Mouse (Mus musculus) adipocyte (in vitro differentiated cells): ENCODE data around the gene B4galt4.
"Not testable (repeated sequence)": the region's sequence is repeated elsewhere in the genome, so short reads cannot be mapped to it uniquely, and the experiment has no call there.

Source experiments
- DNase-seq: peaks from one replicate; pipeline ENCODE4 v3.0.0-alpha.2; 2016; ENCODE audit warnings: low spot score

The B4galt4 gene

DNA sequence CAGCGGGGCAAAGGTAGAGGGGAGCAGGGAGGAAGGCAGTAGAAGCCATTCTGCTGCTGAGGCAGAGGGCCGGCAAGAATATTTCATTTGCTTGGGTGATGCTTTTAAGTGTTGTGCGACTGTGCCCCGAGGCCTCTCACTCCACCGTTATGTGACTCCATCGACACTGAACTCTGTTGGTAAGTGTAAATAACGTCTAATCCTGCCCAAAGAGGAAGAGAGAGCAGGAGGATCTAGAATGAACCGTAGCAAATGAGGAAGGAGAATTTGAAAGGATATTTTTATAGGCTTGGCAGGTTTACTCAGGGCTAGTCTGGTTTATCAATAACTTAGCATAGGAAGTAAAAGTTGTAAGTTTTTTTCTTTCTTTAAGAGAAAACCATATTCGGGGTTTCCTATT, 27.5 kb downstream of the B4galt4 start:
- DNase-seq, result no peak

DNA sequence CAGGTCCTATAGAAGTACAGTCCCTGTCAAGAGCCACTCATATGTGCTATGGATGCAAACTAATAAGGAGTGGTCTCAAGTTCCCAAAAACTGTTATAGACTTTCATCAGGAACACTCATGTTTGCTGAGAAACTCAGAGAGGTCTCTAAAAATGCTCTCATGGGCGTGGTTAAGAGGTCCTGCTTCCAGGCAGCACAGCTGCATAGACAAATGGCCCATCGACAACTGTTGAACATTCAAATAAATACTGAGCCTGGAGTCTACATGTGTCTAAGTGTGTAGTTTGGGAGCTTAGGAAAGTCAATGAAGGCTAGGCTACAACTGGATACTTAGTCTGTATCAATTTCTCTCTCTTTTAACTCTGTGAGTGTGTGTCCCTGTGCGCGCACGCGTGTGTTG, 29.1 kb downstream of the B4galt4 start:
- DNase-seq, result no peak

- no peak for DNase-seq
These were observed 30.9 kb downstream of the B4galt4 start for GRCm38 (mm10) chr16:38772906-38773496.

DNA sequence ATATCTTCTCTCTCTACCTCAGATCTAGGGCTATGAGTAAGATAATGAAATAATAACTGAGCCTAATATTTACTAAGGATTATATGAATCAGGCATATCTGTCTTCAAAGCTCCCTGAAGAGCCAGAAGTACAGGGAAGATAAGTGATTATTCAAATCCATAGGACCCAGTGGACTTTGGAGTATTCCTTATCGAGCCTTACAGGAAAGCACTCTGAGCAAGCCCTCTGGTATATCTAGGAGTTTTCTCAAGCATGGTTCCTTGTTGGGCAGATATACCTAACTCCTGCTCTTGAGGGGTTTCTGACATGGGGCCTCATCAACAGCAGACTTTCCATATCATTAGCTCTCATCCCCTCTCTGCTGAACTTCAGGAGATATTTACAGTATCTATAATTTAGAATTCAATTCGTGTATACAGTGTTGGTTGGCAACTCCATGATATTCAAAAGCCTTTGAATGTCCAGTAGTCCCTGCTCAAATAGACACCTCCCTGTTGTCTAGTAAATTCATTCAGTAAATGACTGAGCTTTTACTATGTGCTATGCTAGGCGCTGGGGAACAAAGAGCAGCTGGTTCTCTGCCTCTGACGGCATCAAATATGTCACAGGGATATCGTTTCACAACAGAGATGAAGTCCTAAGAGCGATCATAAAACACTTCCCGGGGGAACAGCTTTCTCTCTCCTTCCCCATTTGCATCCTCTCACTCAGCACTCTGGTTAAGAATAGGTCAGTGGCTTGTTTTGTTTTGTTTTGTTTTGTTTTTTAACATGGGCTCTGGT, 33.1 kb downstream of the B4galt4 start:
- DNase-seq, result no peak

DNA sequence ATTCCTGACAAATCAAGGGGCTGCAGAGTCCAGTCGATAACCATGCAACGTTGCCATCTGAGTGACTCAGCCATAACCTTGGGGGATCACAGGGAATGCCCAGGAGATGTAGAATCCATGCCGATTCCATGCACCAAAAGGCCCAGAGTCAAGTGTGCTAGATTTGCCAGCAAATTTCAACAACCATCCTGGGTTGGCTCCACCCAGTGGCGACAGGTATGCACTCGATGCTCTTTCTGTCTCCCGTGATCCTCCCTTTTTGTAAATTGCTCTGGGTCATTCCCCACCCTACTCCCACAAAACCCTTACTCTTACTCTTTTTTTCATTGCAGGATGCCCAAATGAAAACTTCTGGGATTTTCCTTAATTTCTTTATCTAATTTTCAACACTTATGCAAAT, 34.3 kb downstream of the B4galt4 start:
- DNase-seq, result no peak

DNA sequence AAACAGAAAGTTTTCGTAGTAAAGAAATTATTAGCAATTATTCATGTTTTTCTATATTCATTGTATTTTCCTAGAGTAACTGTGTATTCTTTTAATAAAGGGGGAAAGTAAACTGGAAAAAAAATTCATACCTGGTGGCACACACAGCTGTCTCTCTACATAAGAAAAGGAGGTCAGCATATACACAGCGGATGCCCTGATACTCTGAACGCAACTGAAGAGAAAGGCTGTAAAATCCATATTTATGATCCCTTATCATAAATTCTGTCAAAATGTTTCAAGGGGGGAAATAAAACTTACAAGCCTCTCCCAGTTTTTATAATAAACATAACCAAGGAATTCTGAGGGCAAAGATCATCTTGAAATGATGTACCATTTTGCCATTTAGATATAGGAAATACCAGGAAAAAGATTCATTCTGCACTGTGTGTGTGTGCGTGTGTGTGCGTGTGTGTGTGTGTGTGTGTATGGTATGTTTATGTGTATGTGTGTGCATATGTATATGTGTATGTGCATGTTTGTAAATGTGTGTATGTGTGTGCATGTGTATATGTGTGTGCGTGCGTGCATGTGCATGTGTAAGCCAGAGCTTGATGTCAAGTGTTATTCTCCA, 39.0 kb downstream of the B4galt4 start:
- DNase-seq, result no peak

DNA sequence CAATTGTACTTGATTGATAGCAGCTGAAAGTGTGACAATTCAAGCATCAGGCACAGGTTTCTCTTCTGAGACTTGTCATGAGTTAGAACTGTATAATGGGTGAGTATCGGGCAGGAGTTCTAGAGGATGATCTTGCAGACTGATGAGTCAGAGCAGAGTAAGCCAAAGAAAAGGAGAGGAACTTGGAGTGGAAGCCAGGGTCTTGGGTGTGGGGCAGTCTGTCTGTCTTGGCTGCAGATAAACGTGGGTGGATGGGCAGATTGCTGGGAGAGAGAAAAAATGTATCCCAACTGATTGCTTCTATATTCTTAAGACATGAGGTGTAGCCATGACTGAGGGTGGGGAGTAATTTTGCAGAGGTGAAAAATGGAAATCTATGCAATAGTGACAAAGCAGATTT, 39.9 kb downstream of the B4galt4 start:
- no peak for DNase-seq

- no peak for DNase-seq
These were observed 40.5 kb downstream of the B4galt4 start for GRCm38 (mm10) chr16:38782524-38783067.

DNA sequence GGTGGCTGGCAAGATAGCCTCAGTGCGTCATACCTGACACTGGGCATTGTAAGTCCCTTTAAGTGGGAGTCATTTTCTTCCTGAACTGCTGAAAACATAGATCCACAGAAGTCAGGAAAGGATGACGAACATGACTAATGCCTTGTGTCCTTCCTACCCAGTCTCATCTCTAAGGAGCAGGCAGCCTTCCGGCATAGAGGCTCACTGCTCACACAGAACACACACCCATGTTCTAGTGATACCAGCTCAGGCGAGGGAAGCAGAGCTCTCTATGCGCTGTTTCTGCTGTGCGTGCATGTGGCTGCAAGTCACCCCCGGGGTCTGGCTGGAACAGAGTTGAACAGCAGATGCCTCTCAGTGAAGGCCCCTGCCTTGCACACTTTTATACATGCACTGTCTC, 43.2 kb downstream of the B4galt4 start:
- DNase-seq, result no peak

DNA sequence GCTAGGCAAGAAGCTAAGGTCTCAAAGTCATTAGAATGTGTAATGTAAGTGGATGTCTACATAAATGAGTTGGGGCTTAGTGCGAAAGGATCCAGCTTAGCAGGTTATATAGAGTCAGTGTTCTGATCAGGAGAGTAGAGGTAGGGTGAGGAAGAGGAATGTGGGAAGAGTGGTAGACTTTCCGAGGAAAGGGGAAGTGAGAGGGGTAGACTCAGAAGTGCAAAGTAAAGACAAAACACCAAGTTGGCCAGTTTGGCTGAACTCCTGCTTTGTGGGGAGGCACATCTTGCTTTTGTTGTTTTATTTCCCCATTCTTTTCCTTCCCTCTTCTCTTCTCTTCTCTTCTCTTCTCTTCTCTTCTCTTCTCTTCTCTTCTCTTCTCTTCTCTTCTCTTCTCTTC, 47.0 kb downstream of the B4galt4 start:
- DNase-seq, result no peak

DNA sequence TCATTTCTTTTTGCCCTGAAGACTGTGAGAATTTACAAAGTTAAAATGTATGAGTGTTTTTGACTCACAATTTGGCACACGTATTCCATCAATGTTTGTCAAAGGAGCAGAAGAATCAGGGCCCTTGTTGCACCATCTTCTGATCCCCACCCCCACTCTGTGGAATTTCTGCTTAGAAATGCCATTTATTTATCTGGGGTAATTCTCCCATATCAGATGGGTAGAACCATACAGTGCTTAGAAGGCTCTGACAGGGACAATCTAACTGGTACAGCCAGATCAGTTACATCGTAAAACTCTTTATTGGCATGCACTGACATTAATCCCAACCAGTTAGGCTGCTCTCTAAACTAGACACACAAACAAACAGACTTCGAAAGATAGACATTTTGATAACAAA, 47.9 kb downstream of the B4galt4 start:
- DNase-seq, result no peak

DNA sequence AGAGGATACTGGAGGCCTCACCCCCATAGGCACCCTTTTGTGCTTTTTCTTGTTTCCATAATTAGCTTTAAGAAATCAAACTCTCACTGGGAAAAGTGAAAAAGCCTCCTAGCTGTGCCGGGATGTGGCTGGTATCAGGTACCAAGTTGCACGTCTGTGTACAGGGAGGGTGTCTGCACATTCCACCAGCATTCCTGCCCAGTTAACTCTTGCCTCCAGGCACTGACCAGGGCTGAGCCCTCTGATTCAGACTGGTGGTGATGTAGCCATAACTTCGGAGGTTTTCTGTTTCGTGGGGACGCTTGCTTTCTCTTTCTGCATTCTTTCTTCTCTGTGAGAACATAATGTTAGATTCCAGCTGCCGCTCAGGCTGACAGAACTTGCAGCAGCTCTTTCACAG, 51.1 kb downstream of the B4galt4 start:
- DNase-seq, result no peak

DNA sequence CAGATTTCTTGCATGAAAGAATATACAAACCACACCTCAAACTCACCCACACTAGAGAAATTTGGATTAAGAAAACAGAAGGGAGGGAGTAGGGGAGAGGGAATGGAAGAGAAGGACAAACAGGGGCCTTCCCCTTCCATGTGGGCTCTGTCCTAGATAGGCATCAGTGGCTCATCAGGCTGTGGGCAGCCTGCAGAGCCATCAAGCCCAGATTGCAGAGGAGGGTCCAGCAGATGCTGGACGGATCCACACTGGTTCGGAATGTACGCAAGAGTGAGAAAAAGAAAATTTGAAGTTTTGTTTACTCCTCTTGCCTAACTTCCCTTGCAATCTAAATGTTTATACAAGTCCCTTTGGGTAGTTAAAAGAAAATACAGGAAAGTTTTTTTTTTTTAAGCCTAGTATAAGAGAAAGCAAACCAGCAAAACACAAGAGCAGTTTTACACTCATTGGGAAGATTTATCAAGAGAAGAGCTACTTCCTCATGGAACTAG, 56.9 kb downstream of the B4galt4 start:
- no peak for DNase-seq

DNA sequence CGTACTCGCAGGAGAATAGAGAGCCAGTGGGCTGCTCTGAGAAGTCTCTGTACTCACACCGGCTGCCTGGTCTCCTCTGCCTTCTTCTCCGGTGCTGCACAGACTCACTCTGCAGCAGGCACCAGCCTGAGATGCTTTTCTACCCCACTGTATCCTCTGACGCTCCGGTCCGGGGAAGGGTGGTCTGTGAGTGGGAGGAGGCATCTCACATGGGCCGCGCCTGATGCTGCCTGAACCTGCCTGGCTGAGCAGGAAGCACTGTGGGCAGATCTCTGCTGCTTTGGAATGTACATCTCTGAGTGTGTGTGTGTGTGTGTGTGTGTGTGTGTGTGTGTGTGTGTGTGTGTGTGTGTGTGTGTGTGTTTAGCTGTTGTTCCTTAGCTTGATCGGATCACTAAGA, 58.0 kb downstream of the B4galt4 start, which contains the start of gene Upk1b:
Upk1b (minus strand) TSS at position 238 of the 400 bp plus-strand sequence.
- no peak for DNase-seq

GRCm38 (mm10) chr16:38807796-38808195, 65.7 kb downstream of the B4galt4 start:
- DNase-seq, result not testable (repeated sequence)

GRCm38 (mm10) chr16:38810196-38810595, 68.1 kb downstream of the B4galt4 start:
- DNase-seq, result no peak

- DNase-seq, result peak; percentile 80
These were observed 70.5 kb downstream of the B4galt4 start for GRCm38 (mm10) chr16:38812521-38812920.
